Mouse (Mus musculus): ENCODE data around the gene Cblc. TPM values are rescaled to one million over a fixed set of nuclear protein-coding genes. Genes with fewer than 3 reads are reported as not detected.

Gene Cblc
- polyA plus RNA-seq, 1 experiment from 2014 or later, result not detected

DNA sequence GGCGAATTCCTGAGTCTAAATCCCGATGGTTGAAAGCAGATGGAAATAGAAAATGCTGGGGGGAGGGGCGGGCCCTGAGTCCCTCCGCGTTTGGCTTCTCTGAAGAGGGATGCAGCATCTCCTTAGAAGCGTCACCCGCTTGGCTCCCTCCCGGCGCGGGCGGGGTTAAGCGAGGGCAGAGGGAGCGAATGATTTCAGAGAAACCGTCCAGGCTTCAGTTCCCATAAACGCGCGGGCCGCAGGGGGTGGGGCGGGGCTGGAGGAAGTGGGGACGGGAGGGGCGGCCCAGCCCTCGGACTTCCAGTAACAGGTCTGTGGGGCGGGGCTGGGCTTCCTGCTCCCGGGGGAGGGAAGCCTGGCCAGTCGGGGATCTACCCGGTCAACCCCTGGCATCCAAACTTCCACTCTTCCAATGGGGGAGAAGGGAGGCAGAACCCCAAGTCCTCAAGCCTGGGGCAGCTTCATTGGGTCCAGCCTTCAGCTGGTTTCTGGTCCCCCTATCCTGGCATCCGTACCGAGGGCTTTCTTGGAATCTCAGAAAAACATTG is 19.7 kb upstream of the Cblc start:
- Histone ChIP-seq H3K9ac (peak overlapping the region; percentile 31), H3K4me3 (peak overlapping the region; percentile 40), H3K27me3 (peaks cover 45% of the 10 kb centered on the region), H3K36me3 (no peaks in the 10 kb centered on the region), H3K27ac (replicated peaks) (no peak overlapping the region), H3K9me3 (no peaks in the 10 kb centered on the region), H3K4me1 (replicated peaks) (peaks cover 21% of the 10 kb centered on the region), H3K4me2 (peak overlapping the region; percentile 76)
- under 1% methylated on average over 27 of the region's 28 CpGs for WGBS
- peak; percentile 31 for ATAC-seq (ENCODE audit: low FRiP score, low read depth)

DNA sequence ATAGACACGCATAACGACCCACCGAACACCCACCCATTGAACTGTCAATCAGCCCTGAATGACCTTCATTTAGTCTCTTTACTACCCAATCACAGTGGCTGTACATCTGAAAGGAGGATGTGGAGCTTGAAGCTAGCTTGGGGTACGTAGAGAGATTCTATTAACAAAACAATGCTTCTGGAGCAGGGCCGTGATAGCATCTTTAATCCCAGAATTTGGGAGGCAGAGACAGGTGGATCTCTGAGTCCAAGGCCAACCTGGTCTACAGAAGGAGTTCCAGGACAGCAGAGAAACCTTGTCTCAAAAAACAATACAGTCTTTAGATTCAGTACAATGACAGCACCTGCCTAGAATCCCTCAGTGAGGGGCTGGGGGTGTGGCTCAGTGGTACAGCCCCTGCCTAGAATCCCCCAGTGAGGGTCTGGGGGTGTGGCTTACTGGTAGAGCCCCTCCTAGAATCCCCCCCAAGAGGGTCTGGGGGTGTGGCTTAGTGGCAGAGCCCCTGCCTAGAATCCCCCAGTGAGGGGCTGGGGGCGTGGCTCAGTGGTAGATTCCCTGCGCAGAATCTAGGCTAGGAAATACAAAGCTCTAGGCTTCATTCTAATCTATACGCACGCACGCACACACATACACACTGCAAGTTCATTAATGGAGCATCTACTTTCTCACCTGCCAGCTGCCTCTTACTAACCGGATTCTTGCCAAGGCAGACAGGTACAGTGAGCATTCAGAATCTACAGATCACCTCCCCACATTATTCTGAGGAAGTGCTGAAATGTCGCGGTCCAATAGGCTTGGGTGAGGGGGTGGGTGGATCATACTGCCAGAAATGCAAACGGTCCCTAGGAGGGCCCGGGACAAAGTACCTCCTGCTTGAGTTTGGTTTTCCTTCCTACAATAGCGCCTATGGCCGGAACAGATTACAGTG is 19.0 kb upstream of the Cblc start:
- Histone ChIP-seq H3K27ac (replicated peaks) (no peak overlapping the region), H3K27me3 (peaks cover 48% of the 10 kb centered on the region), H3K4me2 (peak overlapping the region; percentile 76), H3K9me3 (no peaks in the 10 kb centered on the region), H3K4me3 (peak overlapping the region; percentile 40), H3K4me1 (replicated peaks) (peaks cover 26% of the 10 kb centered on the region), H3K36me3 (no peaks in the 10 kb centered on the region), H3K9ac (peak overlapping the region; percentile 31)
- peak; percentile 46 for ATAC-seq (ENCODE audit: low FRiP score, low read depth)
- 24% methylated on average over 17 of the region's 17 CpGs for WGBS

GRCm38 (mm10) chr7:19813579-19814122 is 17.0 kb upstream of the Cblc start:
- Histone ChIP-seq H3K9me3 (no peaks in the 10 kb centered on the region), H3K36me3 (no peaks in the 10 kb centered on the region), H3K4me1 (replicated peaks) (peaks cover 37% of the 10 kb centered on the region), H3K9ac (no peak overlapping the region), H3K4me2 (no peak overlapping the region), H3K4me3 (no peak overlapping the region), H3K27ac (replicated peaks) (no peak overlapping the region), H3K27me3 (peaks cover 62% of the 10 kb centered on the region)
- 85% methylated on average over 6 of the region's 6 CpGs for WGBS
- no peak for ATAC-seq (ENCODE audit: low FRiP score, low read depth)

DNA sequence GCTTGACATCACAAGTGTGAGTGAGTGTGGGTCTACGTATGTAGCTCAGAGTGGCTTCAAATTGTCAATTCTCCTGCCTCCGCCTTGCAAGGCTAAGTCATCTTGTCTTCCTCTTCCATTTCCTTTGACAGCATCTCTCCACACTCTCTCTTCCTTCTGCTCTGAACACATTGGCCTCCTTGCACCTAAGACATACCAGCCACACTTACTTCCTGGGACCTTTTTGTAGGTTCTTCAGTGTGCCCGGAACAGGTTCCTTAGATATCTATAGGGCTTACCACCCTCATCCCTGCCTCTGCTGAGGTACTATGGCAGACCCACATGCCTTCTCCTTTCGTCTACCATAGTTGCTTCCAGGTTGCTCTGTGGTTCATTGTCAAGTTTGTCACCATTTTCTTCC is 16.6 kb upstream of the Cblc start:
- Histone ChIP-seq H3K4me3 (no peak overlapping the region), H3K27ac (replicated peaks) (no peak overlapping the region), H3K9me3 (no peaks in the 10 kb centered on the region), H3K36me3 (no peaks in the 10 kb centered on the region), H3K9ac (no peak overlapping the region), H3K27me3 (peaks cover 67% of the 10 kb centered on the region), H3K4me2 (no peak overlapping the region), H3K4me1 (replicated peaks) (peaks cover 37% of the 10 kb centered on the region)
- no peak for ATAC-seq (ENCODE audit: low FRiP score, low read depth)
- 88% methylated on average over 4 of the region's 4 CpGs for WGBS

- Histone ChIP-seq H3K9ac (no peak overlapping the region), H3K36me3 (no peaks in the 10 kb centered on the region), H3K4me3 (peak overlapping the region; percentile 29), H3K27ac (replicated peaks) (no peak overlapping the region), H3K9me3 (no peaks in the 10 kb centered on the region), H3K4me2 (peak overlapping the region; percentile 59), H3K27me3 (peaks cover 55% of the 10 kb centered on the region), H3K4me1 (replicated peaks) (peaks cover 23% of the 10 kb centered on the region)
- peak; percentile 49 for ATAC-seq (ENCODE audit: low FRiP score, low read depth)
- WGBS, result 3% methylated on average over 22 of the region's 22 CpGs
These were observed 14.5 kb upstream of the Cblc start for GRCm38 (mm10) chr7:19811114-19811513.

DNA sequence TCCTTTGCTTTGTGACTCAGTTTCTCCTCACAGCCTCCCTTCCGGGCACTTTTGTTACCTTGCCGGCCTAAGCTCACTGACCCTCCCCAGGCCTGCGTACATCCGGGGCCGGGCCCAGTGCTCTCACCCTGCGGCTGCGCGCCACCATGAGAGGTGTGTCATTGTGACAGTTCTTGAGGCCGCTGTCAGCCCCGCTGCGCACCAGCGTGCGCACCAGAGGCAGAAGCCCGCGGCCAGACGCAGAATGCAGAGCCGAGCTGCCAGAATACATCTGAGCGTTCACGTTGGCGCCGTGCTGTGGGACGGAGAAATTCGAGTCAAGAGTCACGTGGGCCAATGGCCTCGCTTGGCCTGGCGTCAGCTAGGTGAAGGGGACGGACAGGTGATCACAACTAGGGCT is 12.8 kb upstream of the Cblc start:
- peak overlapping the region; percentile 29 for H3K4me3 ChIP-seq
- 4% methylated on average over 27 of the region's 27 CpGs for WGBS
- peak; percentile 77 for ATAC-seq (ENCODE audit: low FRiP score, low read depth)
- peaks cover 18% of the 10 kb centered on the region for H3K4me1 ChIP-seq (replicated peaks)
- H3K27ac ChIP-seq (replicated peaks), result no peak overlapping the region
- H3K36me3 ChIP-seq, result no peaks in the 10 kb centered on the region
- peak overlapping the region; percentile 40 for H3K9ac ChIP-seq
- H3K4me2 ChIP-seq, result peak overlapping the region; percentile 52
- peaks cover 55% of the 10 kb centered on the region for H3K27me3 ChIP-seq
- H3K9me3 ChIP-seq, result no peaks in the 10 kb centered on the region

DNA sequence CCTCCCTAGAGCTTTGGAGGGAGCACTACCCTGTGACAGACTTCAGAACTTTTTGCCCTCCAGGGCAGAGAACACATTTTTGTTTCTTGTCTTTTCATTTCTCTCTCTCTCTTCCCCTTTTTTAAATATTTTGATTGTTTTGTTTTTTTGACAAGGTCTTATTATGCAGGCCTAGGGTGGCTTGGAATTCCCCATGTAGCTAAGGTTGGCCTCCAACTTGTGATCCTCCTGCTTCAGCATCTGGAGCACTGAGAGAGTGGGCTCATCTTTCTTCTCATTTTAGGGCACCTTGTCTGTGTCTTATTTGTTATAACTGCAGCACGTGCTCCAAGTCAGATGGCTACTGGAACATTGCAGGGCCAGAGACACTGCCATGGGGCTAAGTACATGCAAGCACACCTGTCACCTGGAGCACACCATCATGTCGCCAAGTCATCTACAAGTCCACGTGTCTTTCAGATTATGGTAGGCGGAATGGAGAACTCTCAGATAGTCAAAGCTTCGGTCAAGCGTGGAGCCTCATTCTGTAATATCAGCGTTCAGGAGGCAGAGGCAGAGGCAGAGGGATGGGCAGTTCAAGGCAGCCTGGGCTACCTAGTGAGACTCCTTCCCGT is 9.9 kb upstream of the Cblc start:
- H3K9ac ChIP-seq, result no peak overlapping the region
- H3K36me3 ChIP-seq, result no peaks in the 10 kb centered on the region
- H3K4me2 ChIP-seq, result no peak overlapping the region
- peaks cover 37% of the 10 kb centered on the region for H3K27me3 ChIP-seq
- H3K27ac ChIP-seq (replicated peaks), result no peak overlapping the region
- no peak overlapping the region for H3K4me3 ChIP-seq
- WGBS, result 84% methylated on average over 8 of the region's 8 CpGs
- no peaks in the 10 kb centered on the region for H3K9me3 ChIP-seq
- peaks cover 17% of the 10 kb centered on the region for H3K4me1 ChIP-seq (replicated peaks)
- ATAC-seq (ENCODE audit: low FRiP score, low read depth), result no peak

GRCm38 (mm10) chr7:19802995-19803394 is 6.4 kb upstream of the Cblc start:
- 0 out of 2 replicates have a peak, but pooled peaks have one; percentile 36 for ATAC-seq (ENCODE audit: low FRiP score, low read depth)
- Histone ChIP-seq H3K27ac (replicated peaks) (no peak overlapping the region), H3K27me3 (peaks cover 3% of the 10 kb centered on the region; the same call in 1 of the 2 replicates), H3K9me3 (no peaks in the 10 kb centered on the region), H3K36me3 (no peaks in the 10 kb centered on the region), H3K4me3 (no peak overlapping the region), H3K9ac (no peak overlapping the region), H3K4me1 (replicated peaks) (no peaks in the 10 kb centered on the region), H3K4me2 (no peak overlapping the region)
- WGBS, result 22% methylated on average over 6 of the region's 7 CpGs

DNA sequence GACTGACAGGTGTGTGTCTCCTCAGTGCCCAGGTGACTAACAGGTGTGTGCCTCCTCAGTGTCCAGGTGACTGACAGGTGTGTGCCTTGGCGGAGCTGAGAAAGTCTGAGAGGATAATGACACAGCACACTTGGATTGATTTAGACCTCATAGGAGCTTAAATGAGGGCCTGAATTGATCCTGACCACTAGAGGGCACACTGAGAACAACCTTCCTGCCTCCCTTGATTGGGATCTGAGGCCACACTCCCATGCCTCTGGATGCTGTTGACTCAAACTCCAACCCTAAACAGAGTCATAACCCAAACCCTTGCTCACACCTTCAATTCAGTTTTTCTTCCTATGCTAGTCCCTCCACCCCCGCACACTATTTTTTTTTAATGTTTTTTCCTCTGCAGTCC is 4.2 kb upstream of the Cblc start:
- H3K4me2 ChIP-seq, result no peak overlapping the region
- ATAC-seq (ENCODE audit: low FRiP score, low read depth), result no peak
- H3K9ac ChIP-seq, result no peak overlapping the region
- peaks cover 23% of the 10 kb centered on the region for H3K27me3 ChIP-seq
- no peaks in the 10 kb centered on the region for H3K36me3 ChIP-seq
- WGBS, result 28% methylated on average over 2 of the region's 2 CpGs
- no peak overlapping the region for H3K27ac ChIP-seq (replicated peaks)
- H3K9me3 ChIP-seq, result no peaks in the 10 kb centered on the region
- H3K4me1 ChIP-seq (replicated peaks), result no peaks in the 10 kb centered on the region; the same call in 1 of the 2 replicates
- H3K4me3 ChIP-seq, result no peak overlapping the region

- no peak overlapping the region for H3K9ac ChIP-seq
- ATAC-seq (ENCODE audit: low FRiP score, low read depth), result no peak
- H3K4me2 ChIP-seq, result no peak overlapping the region
- H3K4me1 ChIP-seq (replicated peaks), result no peaks in the 10 kb centered on the region; the same call in 1 of the 2 replicates
- no peak overlapping the region for H3K27ac ChIP-seq (replicated peaks)
- 9% methylated on average over 18 of the region's 18 CpGs for WGBS
- H3K4me3 ChIP-seq, result no peak overlapping the region
- H3K27me3 ChIP-seq, result peaks cover 31% of the 10 kb centered on the region
- no peaks in the 10 kb centered on the region for H3K9me3 ChIP-seq
- no peaks in the 10 kb centered on the region for H3K36me3 ChIP-seq
These were observed 355 bp downstream of the Cblc start for GRCm38 (mm10) chr7:19796254-19796653.

GRCm38 (mm10) chr7:19795236-19795635 is 1.4 kb downstream of the Cblc start:
- Histone ChIP-seq H3K9ac (no peak overlapping the region), H3K36me3 (no peaks in the 10 kb centered on the region), H3K4me1 (replicated peaks) (no peaks in the 10 kb centered on the region; the same call in 1 of the 2 replicates), H3K27ac (replicated peaks) (no peak overlapping the region), H3K27me3 (peaks cover 37% of the 10 kb centered on the region), H3K4me3 (no peak overlapping the region), H3K9me3 (no peaks in the 10 kb centered on the region), H3K4me2 (no peak overlapping the region)
- 65% methylated on average over 2 of the region's 2 CpGs for WGBS
- no peak for ATAC-seq (ENCODE audit: low FRiP score, low read depth)
